Comparison of ENCODE assay signal across 19 mouse cellular contexts in the genomic region with DNA sequence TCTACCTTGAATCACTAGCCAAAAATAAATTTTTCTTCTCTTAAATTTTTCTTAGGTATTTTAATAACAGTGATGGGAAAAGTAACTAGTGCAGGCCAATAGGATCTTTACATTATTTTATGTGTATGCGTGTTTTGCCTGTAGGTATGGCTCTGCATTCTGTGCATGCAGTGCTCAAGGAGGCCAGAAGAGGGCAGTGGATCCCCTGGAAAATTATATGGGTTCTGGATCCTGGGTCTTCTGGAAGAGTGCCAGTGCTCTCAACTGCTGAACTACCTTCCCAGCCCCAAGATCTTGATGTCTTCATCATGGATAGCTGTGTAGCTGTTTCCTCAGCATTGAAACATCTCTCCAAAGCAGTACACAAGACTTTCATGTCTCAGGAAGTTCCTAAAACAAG. TPM values are rescaled to one million over a fixed set of nuclear protein-coding genes. Genes with fewer than 3 reads are reported as not detected.
DNase-seq lines count a peak whose midpoint lies in the region; ATAC-seq and TF ChIP-seq lines count a peak whose summit lies in the region.
"Had no signal": no experiment of that assay in that cellular context is flagged by ENCODE, and none has a peak within 500 bp of the region (broad histone marks: within the 10 kb centered on the region; RNA-seq: fewer than 3 reads in every experiment).

No protein-coding gene starts in this region.

- H3K9me3 ChIP-seq in hindbrain, postnatal 0 days (ENCODE audit: low read length): no peaks in the 10 kb centered on the region
- no peaks in the 10 kb centered on the region for H3K9me3 ChIP-seq in hindbrain, embryonic 10.5 days
- no peaks in the 10 kb centered on the region for H3K9me3 ChIP-seq in G1E (replicated peaks)
- no peaks in the 10 kb centered on the region for H3K9me3 ChIP-seq in stomach, postnatal 0 days (ENCODE audit: control insufficient read depth, low read length)
- H3K9me3 ChIP-seq: embryonic facial prominence, embryonic 12.5 days; liver, embryonic 15.5 days; stomach, embryonic 15.5 days had no signal

- no peak for DNase-seq in hindbrain, postnatal 0 days (ENCODE audit: low spot score)
- DNase-seq in hindbrain, embryonic 10.5 days (ENCODE audit: low spot score): no peak
- DNase-seq in right cerebral cortex, postnatal 4 days: peak; percentile 22
- DNase-seq in right cerebral cortex, postnatal 25 days: no peak
- no peak for DNase-seq in G1E (ENCODE audit: low spot score)
- no peak for DNase-seq in stomach, postnatal 0 days (ENCODE audit: low spot score)
- DNase-seq in cerebellum, postnatal 25 days: no peak
- DNase-seq: adrenal gland, postnatal 36 days; cerebellum, adult 9-10 months; heart, adult 18-20 months; kidney, postnatal 14 days had no signal

- H3K4me2 ChIP-seq in hindbrain, postnatal 0 days (ENCODE audit: low read depth, low read length): no peak overlapping the region
- no peak overlapping the region for H3K4me2 ChIP-seq in stomach, postnatal 0 days (replicated peaks; ENCODE audit: low read depth)
- H3K4me2 ChIP-seq: embryonic facial prominence, embryonic 12.5 days; liver, embryonic 15.5 days; stomach, embryonic 15.5 days had no signal

- H3K4me1 ChIP-seq in hindbrain, postnatal 0 days (ENCODE audit: insufficient read depth, low read length): no peaks in the 10 kb centered on the region
- 0 out of 2 replicates have a peak, but pooled peaks cover 5% of the 10 kb centered on the region for H3K4me1 ChIP-seq in hindbrain, embryonic 10.5 days (replicated peaks)
- H3K4me1 ChIP-seq in G1E (ENCODE audit: insufficient read depth, low read depth, low read length): no peaks in the 10 kb centered on the region
- peaks cover 4% of the 10 kb centered on the region for H3K4me1 ChIP-seq in stomach, postnatal 0 days (replicated peaks; ENCODE audit: control insufficient read depth, insufficient read depth)
- H3K4me1 ChIP-seq: embryonic facial prominence, embryonic 12.5 days; liver, embryonic 15.5 days had no signal

- no peak overlapping the region for H3K9ac ChIP-seq in hindbrain, postnatal 0 days (replicated peaks; ENCODE audit: low read length)
- H3K9ac ChIP-seq in stomach, postnatal 0 days (ENCODE audit: low read length): no peak overlapping the region
- H3K9ac ChIP-seq: embryonic facial prominence, embryonic 12.5 days; liver, embryonic 15.5 days; stomach, embryonic 15.5 days had no signal

- no peak for ATAC-seq in hindbrain, postnatal 0 days
- no peak for ATAC-seq in G1E (ENCODE audit: extremely low read depth, insufficient number of reproducible peaks, low FRiP score, poor library complexity, severe bottlenecking)
- ATAC-seq in stomach, postnatal 0 days (ENCODE audit: low FRiP score, low TSS enrichment): no peak
- ATAC-seq in megakaryocyte progenitor cell, adult 5-6 weeks (replicated peaks; ENCODE audit: poor library complexity): no peak
- ATAC-seq: Patski had no signal

- no peaks in the 10 kb centered on the region for H3K36me3 ChIP-seq in hindbrain, postnatal 0 days (ENCODE audit: insufficient read depth, low read length)
- H3K36me3 ChIP-seq in hindbrain, embryonic 10.5 days: no peaks in the 10 kb centered on the region
- H3K36me3 ChIP-seq in G1E (replicated peaks): no peaks in the 10 kb centered on the region
- no peaks in the 10 kb centered on the region for H3K36me3 ChIP-seq in stomach, postnatal 0 days (ENCODE audit: control insufficient read depth, insufficient read depth, low read length)
- H3K36me3 ChIP-seq: embryonic facial prominence, embryonic 12.5 days; liver, embryonic 15.5 days; stomach, embryonic 15.5 days had no signal

- WGBS in hindbrain, postnatal 0 days: 100% methylated on average over 1 of the region's 1 CpGs
- 96% methylated on average over 1 of the region's 1 CpGs for WGBS in hindbrain, embryonic 10.5 days
- WGBS in stomach, postnatal 0 days: 94% methylated on average over 1 of the region's 1 CpGs

- no peak for TF ChIP-seq EP300 in stomach, postnatal 0 days (optimal IDR thresholded peaks at IDR 0.05)

- no peaks in the 10 kb centered on the region for H3K27me3 ChIP-seq in hindbrain, postnatal 0 days (ENCODE audit: insufficient read depth, low read length)
- no peaks in the 10 kb centered on the region for H3K27me3 ChIP-seq in hindbrain, embryonic 10.5 days (ENCODE audit: insufficient read depth, poor library complexity, severe bottlenecking)
- peaks cover 16% of the 10 kb centered on the region for H3K27me3 ChIP-seq in G1E (ENCODE audit: insufficient read depth, low read length)
- no peaks in the 10 kb centered on the region for H3K27me3 ChIP-seq in stomach, postnatal 0 days (ENCODE audit: control insufficient read depth, insufficient read depth, low read length)
- H3K27me3 ChIP-seq: embryonic facial prominence, embryonic 12.5 days; liver, embryonic 15.5 days; Patski; stomach, embryonic 15.5 days had no signal

- H3K27ac ChIP-seq in hindbrain, postnatal 0 days: no peak overlapping the region
- H3K27ac ChIP-seq in hindbrain, embryonic 10.5 days: no peak overlapping the region
- no peak overlapping the region for H3K27ac ChIP-seq in stomach, postnatal 0 days (replicated peaks)
- H3K27ac ChIP-seq: embryonic facial prominence, embryonic 12.5 days; liver, embryonic 15.5 days; stomach, embryonic 15.5 days had no signal

- no peak overlapping the region for H3K4me3 ChIP-seq in hindbrain, postnatal 0 days (ENCODE audit: low read length)
- H3K4me3 ChIP-seq in hindbrain, embryonic 10.5 days: no peak overlapping the region
- H3K4me3 ChIP-seq in G1E (ENCODE audit: low read depth, low read length): no peak overlapping the region
- no peak overlapping the region for H3K4me3 ChIP-seq in stomach, postnatal 0 days (ENCODE audit: low read depth, low read length)
- H3K4me3 ChIP-seq: embryonic facial prominence, embryonic 12.5 days; liver, embryonic 15.5 days; stomach, embryonic 15.5 days had no signal

- TF ChIP-seq CTCF in hindbrain, postnatal 0 days (IDR thresholded peaks at IDR 0.05; ENCODE audit: low read depth): peak; percentile 43
- TF ChIP-seq CTCF in G1E (IDR thresholded peaks at IDR 0.05; ENCODE audit: low read depth, low read length): 0 out of 2 replicates have a peak, but pooled peaks have one; percentile 12
- peak; percentile 61 for TF ChIP-seq CTCF in stomach, postnatal 0 days (IDR thresholded peaks at IDR 0.05; ENCODE audit: low read depth)

RNA-seq across cellular contexts. Expression of gene S100a2, which starts 7.9 kb away (rescaled TPM):
- not detected in 2 replicates for total RNA-seq in hindbrain, postnatal 0 days (2014; rRNA removed)
- not detected in 2 replicates for polyA plus RNA-seq in hindbrain, postnatal 0 days (2015; fragmentation: Nextera tagmentation; extraction: Ambion mirVana)
- not detected in 2 replicates for polyA plus RNA-seq in hindbrain, embryonic 10.5 days (2016; fragmentation: Nextera tagmentation; extraction: Ambion mirVana)
- not detected in 2 replicates for total RNA-seq in G1E (2014; fragmentation: Nextera tagmentation)
- total RNA-seq in G1E (2017): not detected in 2 replicates
- not detected in 2 replicates for polyA plus RNA-seq in G1E (2012)
- 0.65 and 1.2 TPM in 2 replicates for polyA plus RNA-seq in stomach, postnatal 0 days (2015; fragmentation: Nextera tagmentation; extraction: Ambion mirVana)
- total RNA-seq in megakaryocyte progenitor cell, adult 5-6 weeks (2015): not detected in 2 replicates
- not detected in 2 replicates for total RNA-seq in megakaryocyte progenitor cell, adult 5-6 weeks (2017)
- total RNA-seq: adrenal gland, postnatal 36 days; heart, adult 18-20 months; hematopoietic stem cell, adult 5-6 weeks; megakaryocyte-erythroid progenitor cell, adult 5-6 weeks had no signal
- polyA plus RNA-seq: embryonic facial prominence, embryonic 12.5 days; liver, embryonic 15.5 days; neural tube, embryonic 11.5 days; Patski; stomach, embryonic 15.5 days had no signal

RNA-seq across cellular contexts. Expression of gene Gm42674, which starts 19.5 kb away (rescaled TPM):
- total RNA-seq in hindbrain, postnatal 0 days (2014; rRNA removed): not detected in 2 replicates
- polyA plus RNA-seq in hindbrain, postnatal 0 days (2015; fragmentation: Nextera tagmentation; extraction: Ambion mirVana): not detected in 2 replicates
- not detected in 2 replicates for polyA plus RNA-seq in hindbrain, embryonic 10.5 days (2016; fragmentation: Nextera tagmentation; extraction: Ambion mirVana)
- total RNA-seq in G1E (2014; fragmentation: Nextera tagmentation) (not detected in 2 replicates), G1E (2017) (not detected in 2 replicates)
- not detected in 2 replicates for polyA plus RNA-seq in G1E (2012)
- polyA plus RNA-seq in stomach, postnatal 0 days (2015; fragmentation: Nextera tagmentation; extraction: Ambion mirVana): not detected in 2 replicates
- total RNA-seq in megakaryocyte progenitor cell, adult 5-6 weeks (2015): not detected in 2 replicates
- not detected in 2 replicates for total RNA-seq in megakaryocyte progenitor cell, adult 5-6 weeks (2017)
- total RNA-seq: adrenal gland, postnatal 36 days; heart, adult 18-20 months; hematopoietic stem cell, adult 5-6 weeks; megakaryocyte-erythroid progenitor cell, adult 5-6 weeks had no signal
- polyA plus RNA-seq: embryonic facial prominence, embryonic 12.5 days; liver, embryonic 15.5 days; neural tube, embryonic 11.5 days; Patski; stomach, embryonic 15.5 days had no signal

RNA-seq across cellular contexts. Expression of gene S100a4, which starts 21.4 kb away (rescaled TPM):
- total RNA-seq in hindbrain, postnatal 0 days (2014; rRNA removed): 3.0 TPM in 1 of 2 replicates, not detected in the other
- polyA plus RNA-seq in hindbrain, postnatal 0 days (2015; fragmentation: Nextera tagmentation; extraction: Ambion mirVana): 2.3 and 3.1 TPM in 2 replicates
- polyA plus RNA-seq in hindbrain, embryonic 10.5 days (2016; fragmentation: Nextera tagmentation; extraction: Ambion mirVana): not detected in 2 replicates
- total RNA-seq in G1E (2014; fragmentation: Nextera tagmentation) (not detected in 2 replicates), G1E (2017) (0.64 TPM in 1 of 2 replicates, not detected in the other)
- not detected in 2 replicates for polyA plus RNA-seq in G1E (2012)
- 12.1 and 17.4 TPM in 2 replicates for polyA plus RNA-seq in stomach, postnatal 0 days (2015; fragmentation: Nextera tagmentation; extraction: Ambion mirVana)
- total RNA-seq in megakaryocyte progenitor cell, adult 5-6 weeks (2015): 31.5 and 39.6 TPM in 2 replicates
- 19.4 and 53.6 TPM in 2 replicates for total RNA-seq in megakaryocyte progenitor cell, adult 5-6 weeks (2017)
- polyA plus RNA-seq: neural tube, embryonic 11.5 days had no signal

RNA-seq across cellular contexts. Expression of gene S100a3, which starts 21.8 kb away (rescaled TPM):
- total RNA-seq in hindbrain, postnatal 0 days (2014; rRNA removed): 1.4 and 5.3 TPM in 2 replicates
- polyA plus RNA-seq in hindbrain, postnatal 0 days (2015; fragmentation: Nextera tagmentation; extraction: Ambion mirVana): 1.9 and 2.1 TPM in 2 replicates
- polyA plus RNA-seq in hindbrain, embryonic 10.5 days (2016; fragmentation: Nextera tagmentation; extraction: Ambion mirVana): 0.24 and 0.27 TPM in 2 replicates
- total RNA-seq in G1E (2014; fragmentation: Nextera tagmentation) (not detected in 2 replicates), G1E (2017) (0.12 and 0.22 TPM in 2 replicates)
- polyA plus RNA-seq in G1E (2012): not detected in 2 replicates
- 1.2 and 2.1 TPM in 2 replicates for polyA plus RNA-seq in stomach, postnatal 0 days (2015; fragmentation: Nextera tagmentation; extraction: Ambion mirVana)
- not detected in 2 replicates for total RNA-seq in megakaryocyte progenitor cell, adult 5-6 weeks (2015)
- not detected in 2 replicates for total RNA-seq in megakaryocyte progenitor cell, adult 5-6 weeks (2017)
- total RNA-seq: heart, adult 18-20 months; hematopoietic stem cell, adult 5-6 weeks; megakaryocyte-erythroid progenitor cell, adult 5-6 weeks had no signal
- polyA plus RNA-seq: embryonic facial prominence, embryonic 12.5 days; liver, embryonic 15.5 days; neural tube, embryonic 11.5 days had no signal

RNA-seq across cellular contexts. Expression of gene S100a5, which starts 26.2 kb away (rescaled TPM):
- total RNA-seq in hindbrain, postnatal 0 days (2014; rRNA removed): not detected in 2 replicates
- polyA plus RNA-seq in hindbrain, postnatal 0 days (2015; fragmentation: Nextera tagmentation; extraction: Ambion mirVana): not detected in 2 replicates
- polyA plus RNA-seq in hindbrain, embryonic 10.5 days (2016; fragmentation: Nextera tagmentation; extraction: Ambion mirVana): not detected in 2 replicates
- total RNA-seq in G1E (2014; fragmentation: Nextera tagmentation) (not detected in 2 replicates), G1E (2017) (not detected in 2 replicates)
- not detected in 2 replicates for polyA plus RNA-seq in G1E (2012)
- 9.6 and 10.5 TPM in 2 replicates for polyA plus RNA-seq in stomach, postnatal 0 days (2015; fragmentation: Nextera tagmentation; extraction: Ambion mirVana)
- total RNA-seq in megakaryocyte progenitor cell, adult 5-6 weeks (2015): not detected in 2 replicates
- not detected in 2 replicates for total RNA-seq in megakaryocyte progenitor cell, adult 5-6 weeks (2017)
- total RNA-seq: adrenal gland, postnatal 36 days; heart, adult 18-20 months; hematopoietic stem cell, adult 5-6 weeks; megakaryocyte-erythroid progenitor cell, adult 5-6 weeks had no signal
- polyA plus RNA-seq: liver, embryonic 15.5 days; neural tube, embryonic 11.5 days; Patski had no signal
